Mouse (Mus musculus) left cerebral cortex, postnatal 10 days (tissue): ENCODE results near the gene Psmd14. TPM values are rescaled to one million over a fixed set of nuclear protein-coding genes. Genes with fewer than 3 reads are reported as not detected.

Experiments
- DNase-seq, 2 experiments: peaks; one replicate each; pipeline ENCODE4 v3.0.0; 2021 to 2022; ENCODE audit warnings: low spot score in 2 of 2, mixed read lengths in 1 of 2; ENCODE audit errors: extremely low spot score in 1 of 2
- intact Hi-C: fragments of 180-260 bp; cut with DNase I; formaldehyde crosslinking; loops from one replicate; pipeline ENCODE4 v1.15.1; 2025
- total RNA-seq, 2 experiments: library from RNA; stranded (reverse); gene quantifications; 2 replicates each; pipeline ENCODE4 v1.2.3; 2021

The Psmd14 gene
- total RNA-seq, 2 experiments from 2014 or later, result 119 to 131 TPM

DNA sequence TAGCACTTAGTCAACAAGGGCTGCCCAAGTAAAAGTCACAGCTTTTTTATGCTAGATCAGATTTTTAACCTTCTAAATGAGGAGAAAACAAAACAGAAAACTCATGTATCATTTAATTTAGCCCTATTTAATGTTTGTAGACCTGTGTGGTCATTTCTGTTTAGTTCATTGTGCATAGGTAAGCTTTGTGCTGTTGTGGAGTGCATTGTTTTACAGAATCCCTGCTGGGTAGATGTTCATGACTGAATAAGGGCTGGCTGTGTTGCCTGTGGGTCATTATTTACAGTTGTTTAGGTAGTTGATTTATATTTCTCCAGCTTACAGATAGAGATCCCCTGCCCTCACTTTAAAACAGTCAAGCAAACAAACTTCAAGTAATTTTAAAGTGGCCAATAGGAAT, 40.9 kb downstream of the Psmd14 start:
- DNase-seq, result no peak
- intact Hi-C loops, result no loop called here

DNA sequence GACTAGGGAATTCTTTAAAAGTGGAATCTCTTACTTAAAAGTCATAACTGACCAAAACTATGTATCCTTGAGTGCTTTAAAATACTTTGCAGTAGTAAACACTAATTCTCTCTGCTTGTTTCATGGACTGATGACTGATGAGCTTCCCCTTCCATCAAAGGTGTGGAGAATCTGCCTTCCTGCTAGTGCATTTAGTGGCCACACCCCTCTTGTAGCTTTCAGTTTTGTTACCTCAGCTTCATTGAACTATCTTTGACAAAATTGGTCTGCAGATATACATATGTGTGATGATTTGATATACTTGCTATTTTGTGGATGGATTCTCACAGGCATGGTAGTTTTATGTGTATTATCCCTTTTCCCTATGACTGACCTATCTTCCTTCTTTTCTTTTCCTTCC, 43.5 kb downstream of the Psmd14 start:
- intact Hi-C loops, result no loop called here

DNA sequence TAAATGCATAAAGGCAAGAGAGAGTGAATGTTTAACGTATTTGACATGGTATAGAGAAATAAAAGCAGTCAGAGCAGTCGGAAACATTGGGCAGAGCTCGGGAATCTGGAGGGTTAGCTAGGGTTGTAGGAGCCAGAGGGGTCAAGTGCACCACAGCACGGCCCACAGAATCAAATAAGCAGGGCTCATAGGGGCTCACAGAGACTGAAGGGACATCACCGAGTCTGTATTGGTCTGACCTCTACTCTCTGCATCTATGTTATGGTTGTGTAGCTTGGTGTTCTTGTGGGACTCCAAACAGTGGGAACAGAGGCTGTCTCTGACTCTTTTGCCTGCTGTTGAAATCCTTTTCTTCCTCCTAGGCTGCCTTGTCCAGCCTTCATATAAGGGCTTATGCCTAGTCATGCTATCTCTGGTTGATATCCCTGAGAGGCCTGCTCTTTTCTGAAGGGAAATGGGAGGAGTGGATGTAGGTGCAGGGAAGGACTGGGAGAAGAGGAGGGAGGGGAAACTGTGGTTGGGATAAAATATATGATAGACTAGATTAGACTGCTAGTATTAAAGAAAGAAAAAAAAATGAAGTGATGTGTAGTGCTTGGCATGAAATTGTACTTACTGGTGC, 47.9 kb downstream of the Psmd14 start:
- intact Hi-C loops, result no loop called here
- DNase-seq, result no peak

More for the DNA sequence above, 43.5 kb downstream of the Psmd14 start:
- DNase-seq, result no peak

DNA sequence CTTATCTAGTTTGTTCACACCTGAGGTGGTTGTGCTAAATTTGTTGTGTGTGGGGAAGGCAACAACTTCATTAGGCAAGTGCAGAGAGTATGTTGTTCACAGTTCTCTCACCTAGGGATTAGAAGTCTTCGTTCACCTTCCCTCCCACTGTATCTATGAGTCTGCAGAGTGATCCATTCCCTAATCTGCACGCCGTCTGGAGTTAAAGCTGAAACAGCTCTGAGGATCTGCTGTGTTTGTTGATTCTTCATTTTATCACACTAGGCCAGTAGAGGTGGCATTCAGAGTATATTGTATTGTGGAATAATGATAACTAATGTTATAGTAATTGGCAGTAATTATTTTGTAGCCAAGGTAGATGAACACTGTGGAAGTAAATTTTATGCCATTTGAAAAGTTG, 48.5 kb downstream of the Psmd14 start:
- no peak for DNase-seq
- intact Hi-C loops, result no loop called here

DNA sequence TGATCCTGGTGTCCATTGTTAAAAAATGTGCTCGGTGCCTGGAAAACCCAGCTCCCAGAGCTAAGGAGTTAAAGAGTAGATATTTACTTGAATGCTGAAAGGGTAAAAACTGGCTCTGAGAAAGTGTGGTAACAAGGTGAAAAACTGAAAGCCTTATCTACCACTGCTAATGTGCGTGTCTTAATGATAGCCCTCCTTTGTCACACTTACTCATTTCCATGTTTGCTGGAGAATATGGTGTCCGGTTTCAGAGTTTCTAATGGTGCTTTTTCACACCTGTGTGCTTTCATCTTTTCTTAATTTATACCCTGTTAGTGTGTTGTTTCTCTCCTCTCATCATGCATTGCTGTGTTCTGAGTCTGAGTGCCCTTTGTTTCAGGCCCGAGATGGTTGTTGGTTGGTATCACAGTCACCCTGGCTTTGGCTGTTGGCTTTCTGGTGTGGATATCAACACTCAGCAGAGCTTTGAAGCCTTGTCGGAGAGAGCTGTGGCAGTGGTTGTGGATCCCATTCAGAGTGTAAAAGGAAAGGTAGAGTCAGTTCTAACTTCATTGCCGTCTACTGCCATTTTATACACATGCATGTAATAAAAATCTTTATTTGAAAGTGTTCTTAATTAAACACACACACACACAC, 53.1 kb downstream of the Psmd14 start:
- intact Hi-C loops, result no loop called here
- no peak for DNase-seq

DNA sequence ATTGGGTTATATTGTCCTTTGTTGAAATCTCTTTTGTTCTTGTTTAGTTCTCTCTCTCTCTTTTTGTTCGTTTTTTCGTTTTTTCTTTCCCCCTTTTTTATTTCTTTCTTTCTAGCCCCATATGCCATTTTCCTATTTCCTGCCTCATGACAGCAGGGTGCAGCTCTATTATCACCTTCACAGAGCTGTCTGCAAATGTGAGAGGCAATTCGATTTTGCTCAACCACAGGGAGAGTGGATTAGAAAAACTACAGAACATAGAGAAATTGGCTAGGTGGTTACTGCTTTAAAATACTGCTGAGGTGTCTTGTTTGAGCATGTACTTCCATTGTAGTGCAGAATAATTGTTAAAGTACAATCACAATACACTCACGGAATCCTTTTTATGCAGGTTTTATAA, 54.0 kb downstream of the Psmd14 start:
- DNase-seq, result no peak
- intact Hi-C loops, result no loop called here

DNA sequence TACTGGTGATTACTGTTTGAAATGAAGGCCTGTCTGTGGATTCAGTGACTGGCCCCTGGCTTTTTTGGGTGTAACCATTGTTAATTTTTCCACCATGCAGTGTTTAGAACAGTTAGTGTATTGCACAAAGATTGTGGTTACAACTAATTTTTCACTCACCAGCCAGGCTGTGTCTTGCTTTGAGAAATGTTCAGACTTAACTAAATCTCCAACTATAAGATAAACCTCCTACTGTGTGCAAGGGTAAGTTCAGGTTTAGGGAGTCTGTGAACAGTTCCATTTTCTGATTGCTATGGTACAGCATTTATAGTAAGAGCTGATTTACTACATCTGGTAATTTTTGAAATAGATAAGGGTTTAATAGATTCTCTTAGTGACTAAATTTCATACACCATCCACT, 69.3 kb downstream of the Psmd14 start:
- intact Hi-C loops, result no loop called here
- DNase-seq, result no peak

DNA sequence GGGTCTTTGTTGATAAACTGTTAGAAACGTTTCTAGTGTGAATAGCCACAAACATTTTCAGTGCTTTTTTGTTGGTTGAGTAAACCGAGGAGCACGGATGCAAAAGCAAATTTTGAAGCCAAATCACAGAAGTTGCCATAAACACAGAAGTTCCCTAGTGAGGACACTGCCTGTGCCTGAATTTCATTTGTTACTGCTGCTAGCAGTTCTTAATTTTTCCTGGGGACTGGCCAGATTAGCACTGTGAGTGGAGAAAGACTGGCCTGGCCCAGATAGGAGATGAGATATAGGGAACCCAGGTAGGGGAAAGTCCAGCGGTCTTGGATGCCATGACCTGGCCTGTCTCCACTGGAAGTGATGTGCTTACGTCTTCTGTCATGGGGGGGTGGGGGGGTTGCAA, 83.5 kb downstream of the Psmd14 start:
- intact Hi-C loops, result no loop called here

DNA sequence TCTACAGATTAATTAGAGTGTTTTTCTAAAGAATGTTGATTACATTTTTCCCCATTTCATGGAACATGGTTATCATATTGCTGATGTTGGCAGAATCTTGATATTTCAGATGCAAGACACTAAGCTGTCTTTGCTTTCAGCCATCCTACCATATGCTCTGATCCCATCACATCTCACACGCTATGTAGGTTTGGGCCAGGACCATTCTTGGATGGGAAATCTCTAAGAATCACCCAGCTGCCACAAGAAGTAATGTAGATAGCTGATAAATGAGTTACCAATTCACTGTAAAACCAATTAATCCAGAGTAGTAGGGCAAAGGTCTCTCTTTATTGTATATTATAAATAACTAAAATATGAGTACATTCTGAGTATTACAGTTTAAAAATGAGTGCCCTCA, 86.6 kb downstream of the Psmd14 start:
- no peak for DNase-seq
- intact Hi-C loops, result no loop called here

More for the DNA sequence above, 83.5 kb downstream of the Psmd14 start:
- DNase-seq, result no peak

DNA sequence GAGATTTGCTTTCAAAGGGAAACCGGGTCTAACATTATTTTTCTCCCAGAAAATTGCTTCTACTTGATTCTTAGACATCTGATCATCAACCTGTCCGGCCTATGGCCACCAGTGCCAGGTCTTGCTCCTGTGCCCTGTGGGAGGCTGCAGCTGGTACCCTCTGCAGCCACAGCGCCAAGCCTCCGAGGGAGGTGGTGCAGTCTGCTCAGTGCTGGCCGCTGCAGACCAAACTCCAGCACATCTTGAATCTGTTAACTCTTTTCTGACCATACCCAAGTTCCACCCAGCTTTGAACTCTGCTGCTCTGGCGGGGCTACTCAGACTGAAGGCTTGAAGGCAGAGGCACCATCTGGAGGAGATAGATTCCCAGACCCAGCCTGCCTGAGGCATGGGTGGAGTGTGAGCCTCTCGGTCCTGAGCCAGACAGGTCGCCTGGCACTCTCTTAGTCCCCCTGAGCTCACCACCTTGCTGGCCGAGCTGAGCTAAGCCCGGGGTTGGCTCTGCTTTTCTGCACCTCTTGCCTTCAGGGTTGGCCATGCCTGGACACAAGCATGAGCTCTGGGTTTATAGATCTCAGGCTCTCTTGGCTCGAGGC, 91.3 kb downstream of the Psmd14 start, which contains the start of gene Tbr1:
Gene Tbr1 (plus strand): TSS at position 275 of the 596 bp plus-strand sequence.
- DNase-seq, result peak in 1 of 2 experiments; percentile 32
- intact Hi-C loops, result no loop called here

DNA sequence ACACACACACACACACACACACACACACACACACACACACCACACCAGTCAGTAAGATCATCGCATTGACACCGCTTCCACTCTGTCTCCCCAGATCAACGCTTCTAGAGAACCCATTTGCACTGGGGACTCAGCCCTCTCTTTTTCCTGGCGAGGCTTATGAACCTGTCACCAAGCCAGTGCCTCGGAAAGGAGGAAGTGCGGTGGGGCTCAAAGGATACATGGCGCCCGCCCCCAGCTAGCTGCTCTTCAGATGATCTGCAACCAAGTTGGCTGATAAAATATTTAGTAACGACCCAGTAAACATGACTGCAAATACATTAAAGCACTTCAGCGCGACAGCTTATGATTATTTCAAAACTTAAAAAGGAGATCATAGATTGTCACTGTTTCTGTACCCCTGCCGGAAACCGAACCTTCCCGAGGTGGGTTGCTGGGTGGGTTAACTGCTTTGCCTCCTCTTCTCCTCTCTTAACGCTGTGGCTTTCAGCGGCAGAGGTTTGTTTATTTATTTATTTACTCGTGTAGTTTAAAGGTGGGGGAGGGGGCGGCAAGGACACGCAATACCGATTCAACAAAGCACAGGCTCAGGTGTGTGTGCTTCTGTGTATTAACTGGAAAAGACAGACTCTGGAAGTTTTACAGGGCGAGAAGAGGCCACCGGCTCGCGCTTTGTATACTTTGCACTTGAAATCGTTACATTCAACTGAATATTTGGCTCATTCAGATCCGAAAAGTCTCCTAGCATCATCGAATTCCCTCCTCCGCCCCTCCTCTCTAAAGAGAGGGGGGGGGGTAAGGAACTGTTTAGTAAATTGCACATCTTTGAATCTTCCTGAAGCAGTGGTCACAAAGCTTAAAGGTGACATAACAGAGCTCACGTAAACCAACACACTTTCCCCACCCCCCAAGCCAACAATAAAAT, 92.2 kb downstream of the Psmd14 start:
- DNase-seq, result peak in 1 of 2 experiments; percentile 35
- intact Hi-C loops, result no loop called here

DNA sequence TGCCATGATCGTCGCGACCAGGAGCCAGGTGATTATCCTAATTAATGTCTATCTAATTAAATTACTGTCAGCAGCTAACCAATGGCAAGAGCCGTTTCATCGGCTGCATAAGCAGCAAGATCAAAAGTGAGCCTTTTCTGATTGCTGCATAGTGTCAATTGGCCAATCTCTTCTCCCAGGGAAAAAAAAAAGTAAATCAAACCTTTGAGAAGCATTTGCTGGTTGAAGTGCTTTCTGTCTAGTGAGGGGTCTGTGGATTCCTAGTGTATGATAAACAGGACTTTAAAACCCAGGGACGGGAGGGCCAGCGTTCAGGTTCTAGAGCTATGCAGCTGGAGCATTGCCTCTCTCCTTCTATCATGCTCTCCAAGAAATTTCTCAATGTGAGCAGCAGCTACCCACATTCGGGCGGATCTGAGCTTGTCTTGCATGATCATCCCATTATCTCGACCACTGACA, 92.9 kb downstream of the Psmd14 start:
- DNase-seq, result peak in 1 of 2 experiments; percentile 39
- intact Hi-C loops, result no loop called here

DNA sequence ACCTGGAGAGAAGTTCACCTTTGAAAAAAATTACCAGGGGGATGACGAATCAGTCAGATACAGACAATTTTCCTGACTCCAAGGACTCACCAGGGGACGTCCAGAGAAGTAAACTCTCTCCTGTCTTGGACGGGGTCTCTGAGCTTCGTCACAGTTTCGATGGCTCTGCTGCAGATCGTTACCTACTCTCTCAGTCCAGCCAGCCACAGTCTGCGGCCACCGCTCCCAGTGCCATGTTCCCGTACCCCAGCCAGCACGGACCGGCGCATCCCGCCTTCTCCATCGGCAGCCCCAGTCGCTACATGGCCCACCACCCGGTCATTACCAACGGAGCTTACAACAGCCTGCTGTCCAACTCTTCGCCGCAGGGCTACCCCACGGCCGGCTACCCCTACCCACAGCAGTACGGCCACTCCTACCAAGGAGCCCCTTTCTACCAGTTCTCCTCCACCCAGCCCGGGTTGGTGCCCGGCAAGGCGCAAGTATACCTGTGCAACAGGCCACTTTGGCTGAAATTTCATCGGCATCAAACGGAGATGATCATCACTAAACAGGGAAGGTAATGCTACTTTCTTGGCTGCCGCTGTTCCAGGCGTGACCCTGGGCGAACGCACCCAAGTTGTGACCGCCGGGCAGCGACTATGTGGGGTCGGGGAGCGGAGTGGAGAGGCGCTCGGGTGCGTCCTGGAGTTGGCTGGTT, 93.5 kb downstream of the Psmd14 start:
- intact Hi-C loops, result loop anchor here (5.0 kb wide), 1 partner anchor 822 kb away; no protein-coding TSS in a partner anchor
- peak in 1 of 2 experiments; percentile 38 for DNase-seq

DNA sequence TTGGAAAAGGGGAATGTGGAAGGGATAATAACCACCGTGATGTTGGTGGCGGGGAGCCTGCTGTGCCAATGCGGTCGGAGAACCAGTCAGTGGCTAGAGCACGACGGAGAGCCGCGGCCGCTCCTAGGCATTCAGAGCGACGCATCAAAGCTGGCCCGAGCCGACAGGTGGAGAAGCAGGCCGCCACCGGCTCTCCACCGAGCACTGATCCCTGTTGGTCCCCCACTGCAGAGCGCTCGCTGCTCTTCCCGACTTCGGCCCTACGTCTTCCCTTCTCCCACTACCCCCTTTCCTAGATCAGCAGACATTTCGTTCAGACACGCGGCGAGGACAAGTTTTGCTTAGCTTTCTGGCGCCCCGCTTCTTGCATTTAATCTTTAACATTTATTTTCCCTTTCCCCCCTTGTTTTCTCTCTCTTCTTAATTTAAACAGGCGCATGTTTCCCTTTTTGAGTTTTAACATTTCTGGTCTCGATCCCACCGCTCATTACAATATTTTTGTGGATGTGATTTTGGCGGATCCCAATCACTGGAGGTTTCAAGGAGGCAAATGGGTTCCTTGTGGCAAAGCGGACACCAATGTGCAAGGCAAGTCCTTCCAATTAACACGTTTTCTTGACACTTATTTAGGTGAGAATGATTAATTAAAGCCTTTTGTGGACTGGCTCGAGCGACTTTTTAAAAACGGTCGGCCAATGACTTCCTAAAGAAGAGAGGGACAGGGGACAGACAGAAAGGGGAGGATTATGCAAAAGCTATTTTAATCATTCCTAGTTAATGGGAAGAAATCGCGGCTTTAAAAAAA, 94.2 kb downstream of the Psmd14 start:
- intact Hi-C loops, result loop anchor here (2.0 to 5.0 kb wide), 2 partner anchors 149 to 822 kb away; no protein-coding TSS in a partner anchor
- peak in 1 of 2 experiments; percentile 45 for DNase-seq

DNA sequence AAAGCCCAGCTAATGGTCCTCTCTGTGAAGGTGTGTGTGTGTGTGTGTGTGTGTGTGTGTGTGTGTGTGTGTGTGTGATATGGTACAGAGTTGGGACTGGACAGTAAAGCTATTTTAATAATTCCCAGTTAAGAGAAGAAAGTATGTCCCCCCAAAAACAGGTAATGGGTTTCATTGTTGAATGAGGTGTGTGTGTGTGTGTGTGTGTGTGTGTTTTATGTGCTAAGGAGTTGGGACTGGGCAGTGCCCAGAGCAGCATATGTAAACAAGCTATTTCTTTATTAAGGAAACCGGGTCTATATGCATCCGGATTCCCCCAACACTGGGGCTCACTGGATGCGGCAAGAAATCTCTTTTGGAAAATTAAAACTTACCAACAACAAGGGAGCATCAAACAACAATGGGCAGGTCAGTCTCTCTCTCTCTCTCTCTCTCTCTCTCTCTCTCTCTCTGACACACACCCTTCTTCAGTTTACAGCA, 94.9 kb downstream of the Psmd14 start:
- intact Hi-C loops, result loop anchor here (2.0 to 5.0 kb wide), 2 partner anchors 150 to 821 kb away; no protein-coding TSS in a partner anchor
- DNase-seq, result no peak

DNA sequence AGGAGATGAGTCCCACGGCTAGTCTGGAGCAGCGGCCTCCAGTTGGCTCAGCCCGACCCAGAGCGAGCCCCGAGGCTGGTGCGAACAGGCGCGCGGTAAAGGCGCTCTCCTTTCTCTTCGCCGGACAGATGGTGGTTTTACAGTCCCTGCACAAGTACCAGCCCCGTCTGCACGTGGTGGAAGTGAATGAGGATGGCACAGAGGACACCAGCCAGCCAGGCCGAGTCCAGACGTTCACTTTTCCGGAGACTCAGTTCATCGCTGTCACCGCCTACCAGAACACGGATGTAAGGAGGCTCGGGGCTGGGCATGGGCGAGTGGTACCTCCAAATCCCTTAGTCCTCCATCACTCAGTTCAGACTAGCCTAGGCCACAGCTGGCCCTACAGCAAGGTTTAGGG, 95.7 kb downstream of the Psmd14 start:
- peak in 1 of 2 experiments; percentile 40 for DNase-seq
- intact Hi-C loops, result loop anchor here (2.0 to 5.0 kb wide), 2 partner anchors 150 to 820 kb away; no protein-coding TSS in a partner anchor

DNA sequence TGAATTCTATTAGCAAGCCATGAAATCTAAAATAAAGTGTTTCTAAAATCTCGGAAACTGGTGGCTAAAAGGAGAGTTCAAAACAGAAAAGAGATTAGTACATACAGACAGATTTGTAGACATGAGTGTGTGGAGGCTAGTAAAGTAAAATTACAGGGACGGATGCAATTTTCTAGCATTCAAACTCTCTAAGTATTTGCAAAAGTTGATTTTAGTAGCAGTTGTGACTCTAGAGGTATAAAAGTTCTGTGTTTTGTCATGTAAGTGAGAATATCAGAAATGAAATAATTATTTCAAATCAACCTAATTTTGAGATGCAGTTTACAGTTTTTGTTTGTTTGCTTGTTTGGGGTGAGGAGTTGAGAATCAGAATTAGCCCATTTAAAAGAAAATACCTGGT, 96.3 kb downstream of the Psmd14 start:
- no peak for DNase-seq
- intact Hi-C loops, result loop anchor here (2.0 to 5.0 kb wide), 2 partner anchors 151 to 820 kb away; no protein-coding TSS in a partner anchor
